Mouse (Mus musculus): Measurements from ENCODE around the gene Zbtb18.

GRCm38 (mm10) chr1:177442196-177442808, at the start of gene Zbtb18:
- TF ChIP-seq POLR2A (IDR thresholded peaks at IDR 0.05; ENCODE audit: borderline replicate concordance, low read depth, low read length) (no peak), CTCF (IDR thresholded peaks at IDR 0.05; ENCODE audit: low read depth, low read length) (no peak)

Measured in bone marrow macrophage, adult 2 months (primary cell).